Mouse (Mus musculus): ENCODE data around the gene Fn1.

- TF ChIP-seq POLR2A (IDR thresholded peaks at IDR 0.05; ENCODE audit: low read depth, low read length) (no peak), CTCF (IDR thresholded peaks at IDR 0.05; ENCODE audit: extremely low read depth, insufficient read depth, insufficient read length, insufficient replicate concordance) (no peak)
Measured at GRCm38 (mm10) chr1:71606600-71607325, 46.2 kb downstream of the Fn1 start.

Data from spleen, adult 2 months (tissue).